8 mouse cellular contexts compared by ENCODE assay signal in the genomic region with DNA sequence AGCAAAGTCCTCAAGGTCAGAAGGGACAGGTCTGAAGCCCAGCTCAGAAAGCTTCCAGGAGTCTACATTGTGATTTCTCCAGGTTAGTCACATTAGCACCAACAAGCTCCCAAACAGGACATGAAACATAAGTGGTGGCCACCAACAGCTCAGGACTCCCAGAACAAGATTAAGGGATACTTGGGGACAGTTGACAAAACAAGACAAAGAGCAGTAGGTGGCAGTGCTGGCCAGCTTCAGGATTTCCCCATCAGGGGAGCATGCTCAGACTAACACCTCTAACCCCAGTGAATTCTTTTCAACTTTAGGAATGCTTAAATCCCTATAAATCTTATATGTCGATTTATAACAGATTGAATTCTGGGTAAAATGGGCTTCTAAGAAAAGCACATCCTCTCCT. TPM values are rescaled to one million over a fixed set of nuclear protein-coding genes. Genes with fewer than 3 reads are reported as not detected.
DNase-seq lines count a peak whose midpoint lies in the region; ATAC-seq lines count a peak whose summit lies in the region.

No protein-coding gene starts in this region.

- H3K4me2 ChIP-seq in kidney, embryonic 14.5 days (replicated peaks; ENCODE audit: low read depth, low read length): no peak overlapping the region
- H3K4me2 ChIP-seq in midbrain, embryonic 14.5 days (ENCODE audit: low read length): no peak overlapping the region

- WGBS in kidney, embryonic 14.5 days: 7% methylated on average over 1 of the region's 1 CpGs
- WGBS in midbrain, embryonic 14.5 days: 5% methylated on average over 1 of the region's 1 CpGs

- no peak for DNase-seq in kidney, adult 11 months
- peak; percentile 31 for DNase-seq in Muller cell, postnatal 12 days (ENCODE audit: inconsistent ontology term)
- peak; percentile 60 for DNase-seq in embryo, embryonic 10 days (ENCODE audit: low spot score)
- DNase-seq in induced T-regulatory cell, adult 2 months (ENCODE audit: low read depth): peak; percentile 38
- DNase-seq in midbrain, embryonic 14.5 days: peak; percentile 59
- no peak for DNase-seq in urinary bladder, adult 18-20 months (ENCODE audit: low spot score in 2 of 2)
- DNase-seq in frontal cortex, postnatal 36 days (ENCODE audit: low spot score in 2 of 2): no peak

- no peaks in the 10 kb centered on the region for H3K4me1 ChIP-seq in kidney, embryonic 14.5 days (ENCODE audit: control insufficient read depth, insufficient read depth, low read length)
- no peaks in the 10 kb centered on the region for H3K4me1 ChIP-seq in midbrain, embryonic 14.5 days (ENCODE audit: control insufficient read depth, insufficient read depth, low read length)

- ATAC-seq in kidney, embryonic 14.5 days (ENCODE audit: low FRiP score, low TSS enrichment): 0 out of 2 replicates have a peak, but pooled peaks have one; percentile 57
- 0 out of 2 replicates have a peak, but pooled peaks have one; percentile 58 for ATAC-seq in midbrain, embryonic 14.5 days (ENCODE audit: low FRiP score, low TSS enrichment)

- H3K9me3 ChIP-seq in kidney, embryonic 14.5 days (ENCODE audit: control insufficient read depth, low read length): no peaks in the 10 kb centered on the region
- no peaks in the 10 kb centered on the region for H3K9me3 ChIP-seq in midbrain, embryonic 14.5 days (ENCODE audit: control insufficient read depth, low read length)

- no peak overlapping the region for H3K4me3 ChIP-seq in kidney, embryonic 14.5 days (ENCODE audit: low read length)
- H3K4me3 ChIP-seq in midbrain, embryonic 14.5 days (replicated peaks; ENCODE audit: low read depth, low read length): no peak overlapping the region

- H3K27ac ChIP-seq in kidney, embryonic 14.5 days (ENCODE audit: low read depth, low read length): no peak overlapping the region
- no peak overlapping the region for H3K27ac ChIP-seq in midbrain, embryonic 14.5 days (replicated peaks; ENCODE audit: low read depth, low read length)

- H3K36me3 ChIP-seq in kidney, embryonic 14.5 days (ENCODE audit: control insufficient read depth, insufficient read depth, low read length): no peaks in the 10 kb centered on the region
- no peaks in the 10 kb centered on the region for H3K36me3 ChIP-seq in midbrain, embryonic 14.5 days (ENCODE audit: control insufficient read depth, insufficient read depth, low read length)

- no peaks in the 10 kb centered on the region for H3K27me3 ChIP-seq in kidney, embryonic 14.5 days (ENCODE audit: control insufficient read depth, insufficient read depth, low read length)
- no peaks in the 10 kb centered on the region for H3K27me3 ChIP-seq in midbrain, embryonic 14.5 days (ENCODE audit: control insufficient read depth, insufficient read depth, low read length)

- no peak overlapping the region for H3K9ac ChIP-seq in kidney, embryonic 14.5 days (ENCODE audit: low read depth, low read length)
- no peak overlapping the region for H3K9ac ChIP-seq in midbrain, embryonic 14.5 days (replicated peaks; ENCODE audit: low read length)

RNA-seq across cellular contexts. Expression of a gene that starts 25.5 kb away (rescaled TPM):
- 0.23 TPM in 1 of 2 replicates, not detected in the other for polyA plus RNA-seq in kidney, embryonic 14.5 days (2014; fragmentation: Nextera tagmentation; extraction: Ambion mirVana)
- 0.65 and 1.1 TPM in 2 replicates for polyA plus RNA-seq in midbrain, embryonic 14.5 days (2014; fragmentation: Nextera tagmentation; extraction: Ambion mirVana)

Comparison
In these comparisons a context has a peak if more than half of its experiments do, and no peak if none do; other contexts are left out.
1. DNase-seq: peak in Muller cell, postnatal 12 days (single experiment), embryo, embryonic 10 days (single experiment), induced T-regulatory cell, adult 2 months (single experiment) and midbrain, embryonic 14.5 days (single experiment); none in kidney, adult 11 months (single experiment), urinary bladder, adult 18-20 months (0 of 2) and frontal cortex, postnatal 36 days (0 of 2).